Mouse (Mus musculus) MN1 (cell line): ENCODE data around the gene Syce2.
"Not testable (repeated sequence)": the region's sequence is repeated elsewhere in the genome, so short reads cannot be mapped to it uniquely, and the experiment has no call there.

ENCODE experiments used
- DNase-seq: peaks from one replicate; pipeline ENCODE4 v3.0.0-alpha.2; 2016; ENCODE audit warnings: low spot score

Syce2 gene

DNA sequence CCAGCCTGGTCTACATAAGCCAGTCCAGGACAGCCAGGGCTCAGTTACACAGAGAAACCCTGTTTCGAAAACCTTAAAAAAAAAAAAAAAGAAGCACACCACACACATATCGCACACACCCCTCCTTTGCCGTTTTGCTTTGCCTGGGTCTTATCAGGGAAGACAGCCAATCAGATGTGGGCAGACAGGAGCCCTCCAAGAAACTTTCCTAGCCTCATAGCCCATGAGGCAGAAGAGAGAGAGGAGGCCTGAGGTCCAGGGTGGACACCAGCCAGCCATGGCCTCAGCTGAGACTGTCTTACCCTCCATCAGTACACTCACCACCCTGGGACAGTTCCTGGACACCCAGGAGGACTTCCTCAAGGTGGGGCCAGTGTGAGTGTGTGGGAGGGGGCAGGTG, 29.8 kb downstream of the Syce2 start, which contains the start of gene Klf1:
Klf1 (plus strand) TSS at position 177 of the 400 bp plus-strand sequence.
- DNase-seq, result no peak

GRCm38 (mm10) chr8:84902367-84902919, 30.5 kb downstream of the Syce2 start:
- no peak for DNase-seq

DNA sequence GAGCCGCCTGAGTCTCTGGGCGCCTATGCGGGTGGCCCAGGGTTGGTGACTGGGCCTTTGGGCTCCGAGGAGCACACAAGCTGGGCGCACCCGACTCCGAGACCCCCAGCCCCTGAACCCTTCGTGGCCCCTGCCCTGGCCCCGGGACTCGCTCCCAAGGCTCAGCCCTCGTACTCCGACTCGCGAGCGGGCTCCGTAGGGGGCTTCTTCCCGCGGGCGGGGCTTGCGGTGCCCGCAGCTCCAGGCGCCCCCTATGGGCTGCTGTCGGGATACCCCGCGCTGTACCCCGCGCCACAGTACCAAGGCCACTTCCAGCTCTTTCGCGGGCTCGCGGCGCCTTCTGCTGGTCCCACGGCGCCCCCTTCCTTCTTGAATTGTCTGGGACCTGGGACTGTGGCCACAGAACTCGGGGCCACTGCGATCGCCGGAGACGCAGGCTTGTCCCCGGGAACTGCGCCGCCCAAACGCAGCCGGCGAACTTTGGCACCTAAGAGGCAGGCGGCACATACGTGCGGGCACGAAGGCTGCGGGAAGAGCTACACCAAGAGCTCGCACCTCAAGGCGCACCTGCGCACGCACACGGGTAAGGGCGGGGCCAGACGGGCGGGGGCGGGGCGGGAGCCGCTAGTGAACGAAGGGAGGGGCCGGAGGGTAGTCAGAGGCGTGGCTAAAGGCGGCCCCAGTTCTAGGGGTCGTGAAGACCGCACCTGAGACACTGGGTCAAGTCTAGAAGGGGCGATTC, 31.2 kb downstream of the Syce2 start:
- peak; percentile 92 for DNase-seq

- DNase-seq, result no peak
Observed at GRCm38 (mm10) chr8:84904351-84904750, 32.4 kb downstream of the Syce2 start.

DNA sequence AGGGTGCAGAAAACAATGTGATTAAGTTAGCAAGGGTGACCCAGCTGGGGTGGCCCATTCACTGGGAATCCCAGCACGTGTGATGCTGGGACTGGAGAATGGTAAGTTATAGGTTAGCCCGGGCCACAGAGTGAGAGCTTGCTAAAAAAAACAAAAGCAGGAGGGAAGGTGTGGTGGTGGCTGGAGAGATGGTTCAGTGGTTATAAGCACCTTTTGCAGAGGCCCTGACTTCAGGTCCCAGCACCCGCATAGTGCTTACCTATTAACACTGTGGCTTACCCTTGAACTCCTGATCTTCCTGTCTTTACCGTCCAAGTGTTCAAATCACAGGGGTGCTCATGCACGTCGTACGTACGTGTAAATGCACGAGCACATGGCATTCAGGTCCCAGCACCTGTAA, 35.1 kb downstream of the Syce2 start:
- no peak for DNase-seq

GRCm38 (mm10) chr8:84907493-84907892, 35.6 kb downstream of the Syce2 start:
- no peak for DNase-seq

DNA sequence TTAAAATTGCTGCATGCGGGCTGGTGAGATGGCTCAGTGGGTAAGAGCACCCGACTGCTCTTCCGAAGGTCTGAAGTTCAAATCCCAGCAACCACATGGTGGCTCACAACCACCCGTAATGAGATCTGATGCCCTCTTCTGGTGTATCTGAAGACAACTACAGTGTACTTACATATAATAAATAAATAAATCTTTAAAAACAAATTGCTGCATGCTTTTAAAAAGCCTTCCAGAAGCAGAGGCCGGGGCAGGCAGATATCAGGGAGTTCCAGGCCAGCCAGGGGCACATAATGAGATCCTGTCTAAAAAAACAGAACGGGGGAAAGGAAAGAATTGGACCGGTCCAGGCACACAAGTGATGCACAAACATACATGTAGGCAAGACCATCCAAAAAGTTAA, 36.1 kb downstream of the Syce2 start:
- DNase-seq, result not testable (repeated sequence)

- DNase-seq, result no peak
Observed at GRCm38 (mm10) chr8:84908421-84909161, 36.7 kb downstream of the Syce2 start, which contains the start of gene Dnase2a. Dnase2a (plus strand) TSS chr8:84908560.

DNA sequence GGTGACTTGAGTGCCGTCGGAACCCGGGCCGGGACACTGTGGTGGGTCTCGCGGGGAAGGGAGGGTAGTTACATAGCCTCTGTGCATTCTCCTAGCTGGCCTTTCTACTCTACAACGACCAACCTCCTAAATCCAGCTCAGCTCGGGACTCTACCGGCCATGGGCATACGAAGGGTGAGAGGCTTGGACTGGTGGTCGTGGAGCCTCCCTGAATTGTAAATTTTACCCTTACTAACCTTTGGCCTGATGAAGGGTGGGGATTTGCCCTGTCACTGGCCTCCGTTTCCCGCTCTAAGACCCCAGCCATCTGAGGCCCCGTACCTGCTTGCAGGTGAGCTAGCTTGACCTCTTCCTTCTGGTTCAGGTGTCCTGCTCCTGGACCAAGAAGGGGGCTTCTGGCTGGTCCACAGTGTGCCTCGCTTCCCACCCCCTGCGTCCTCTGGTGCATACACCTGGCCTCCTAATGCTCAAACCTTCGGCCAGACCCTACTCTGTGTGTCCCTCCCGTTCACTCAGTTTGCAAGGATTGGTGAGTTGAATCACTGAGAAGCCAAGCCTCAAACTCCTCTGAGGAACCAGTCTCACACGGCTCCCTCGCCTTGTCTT, 37.4 kb downstream of the Syce2 start:
- DNase-seq, result no peak

DNA sequence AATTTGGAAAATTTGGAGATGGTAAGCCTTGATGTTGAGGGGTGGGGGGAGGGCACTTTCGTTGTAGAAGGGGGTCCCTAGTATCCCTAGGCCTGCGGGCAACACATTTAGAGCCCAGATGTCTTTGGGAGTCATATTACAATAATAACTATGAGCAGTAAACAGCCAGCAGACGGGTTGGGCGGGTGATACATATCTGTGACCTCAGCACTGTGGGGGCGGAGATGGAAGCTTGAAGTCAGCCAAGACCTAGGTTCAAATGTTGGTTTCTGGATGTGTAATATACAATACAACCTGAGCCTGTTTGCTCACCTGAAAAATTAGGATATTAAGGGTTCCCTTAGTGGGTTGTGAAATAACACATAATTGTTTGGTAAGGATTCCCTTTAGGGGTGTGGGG, 38.0 kb downstream of the Syce2 start:
- no peak for DNase-seq

DNA sequence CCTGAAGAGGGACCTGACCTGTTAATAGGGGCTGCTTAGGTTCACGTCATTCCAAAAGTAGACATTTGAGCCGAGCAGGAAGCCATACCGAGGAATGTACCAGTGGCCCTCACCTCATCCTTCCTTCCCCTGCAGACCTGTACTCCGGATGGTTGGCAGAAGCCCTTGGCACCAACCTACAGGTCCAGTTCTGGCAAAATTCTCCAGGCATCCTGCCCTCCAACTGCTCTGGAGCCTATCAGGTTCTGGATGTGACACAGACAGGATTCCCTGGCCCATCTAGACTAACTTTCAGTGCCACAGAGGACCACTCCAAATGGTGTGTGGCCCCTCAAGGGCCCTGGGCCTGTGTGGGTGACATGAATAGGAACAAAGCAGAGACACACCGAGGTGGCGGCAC, 38.6 kb downstream of the Syce2 start:
- no peak for DNase-seq

GRCm38 (mm10) chr8:84911854-84912253, 39.9 kb downstream of the Syce2 start:
- DNase-seq, result no peak

- DNase-seq, result no peak
Observed at GRCm38 (mm10) chr8:84912391-84912790, 40.5 kb downstream of the Syce2 start.

GRCm38 (mm10) chr8:84912895-84913501, 41.1 kb downstream of the Syce2 start:
- no peak for DNase-seq

- DNase-seq, result no peak
Observed at GRCm38 (mm10) chr8:84913502-84913900, 41.6 kb downstream of the Syce2 start.

GRCm38 (mm10) chr8:84913960-84914359, 42.0 kb downstream of the Syce2 start:
- DNase-seq, result peak; percentile 29

DNA sequence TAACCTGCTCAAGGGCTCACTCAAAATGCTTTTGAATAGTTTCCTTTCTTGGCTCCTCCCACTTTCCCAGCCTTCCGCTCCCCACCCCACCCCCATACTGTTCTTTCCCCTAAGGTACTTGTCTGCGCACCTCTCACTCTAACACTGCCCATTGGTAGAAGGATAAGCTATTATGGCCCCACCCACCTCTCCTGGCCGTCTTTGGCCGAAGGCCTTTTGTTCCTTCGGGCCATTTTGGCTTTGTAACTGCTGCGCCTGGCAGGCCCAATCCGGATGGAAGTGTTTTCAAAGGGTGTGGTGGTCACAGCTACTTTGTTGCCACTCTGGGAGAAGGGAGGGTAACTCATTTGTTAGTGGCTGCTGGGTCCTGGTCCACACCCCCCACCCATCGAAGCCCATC, 43.4 kb downstream of the Syce2 start:
- no peak for DNase-seq

DNA sequence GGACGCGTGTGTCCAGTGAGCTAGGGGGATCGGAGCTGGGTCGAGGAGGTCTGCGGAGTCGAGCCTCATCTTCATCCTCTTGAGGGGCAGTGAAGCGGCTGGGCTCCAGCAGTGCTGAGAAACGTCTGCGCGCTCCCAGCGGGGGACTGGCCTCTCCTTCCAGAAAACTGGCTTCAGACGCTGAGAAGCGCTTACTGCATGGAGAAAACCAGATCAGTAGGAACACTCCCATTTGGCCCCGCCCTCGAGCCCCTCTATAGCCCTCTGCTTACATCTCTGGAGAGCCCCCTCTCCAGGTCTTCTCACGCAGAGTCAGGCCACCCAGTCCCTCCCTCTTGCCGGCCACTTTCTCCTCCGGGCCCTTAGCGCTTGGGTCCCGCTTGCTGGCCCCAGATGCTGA, 45.9 kb downstream of the Syce2 start:
- no peak for DNase-seq

GRCm38 (mm10) chr8:84918646-84919045, 46.7 kb downstream of the Syce2 start:
- DNase-seq, result no peak

- DNase-seq, result peak; percentile 34
Observed at GRCm38 (mm10) chr8:84921596-84921995, 49.7 kb downstream of the Syce2 start.

DNA sequence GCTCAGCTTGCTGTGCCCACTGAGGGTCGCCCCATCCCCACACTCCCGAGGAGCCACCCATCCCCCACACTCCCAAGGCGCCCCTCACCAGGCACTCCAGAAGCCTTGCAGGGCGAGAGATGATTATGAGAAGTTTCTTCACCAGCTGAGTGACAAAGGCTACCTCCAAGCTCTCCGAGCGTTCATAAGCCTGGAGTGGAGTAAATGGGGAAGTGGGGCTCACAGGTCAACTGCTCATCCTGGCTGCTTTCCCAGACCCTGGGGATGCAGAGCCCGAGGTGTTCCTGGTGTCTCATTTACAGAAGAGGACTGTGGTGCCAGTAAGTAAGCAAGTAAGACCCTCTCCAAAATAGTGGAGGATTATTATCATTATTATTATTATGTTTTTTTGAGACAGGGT, 53.6 kb downstream of the Syce2 start:
- no peak for DNase-seq

- no peak for DNase-seq
Observed at GRCm38 (mm10) chr8:84927513-84927912, 55.6 kb downstream of the Syce2 start.
